Mouse (Mus musculus) layer of hippocampus, adult 9-11 months (tissue): ENCODE data around the gene Gm20388.
"Not testable (repeated sequence)": the region's sequence is repeated elsewhere in the genome, so short reads cannot be mapped to it uniquely, and the experiment has no call there.

Experiments used
- DNase-seq: peaks from one replicate; pipeline ENCODE4 v3.0.0; 2022

Gene Gm20388

GRCm38 (mm10) chr8:120347734-120348341, 437.2 kb downstream of the Gm20388 start:
- no peak for DNase-seq

GRCm38 (mm10) chr8:120348922-120349321, 438.3 kb downstream of the Gm20388 start:
- no peak for DNase-seq

DNA sequence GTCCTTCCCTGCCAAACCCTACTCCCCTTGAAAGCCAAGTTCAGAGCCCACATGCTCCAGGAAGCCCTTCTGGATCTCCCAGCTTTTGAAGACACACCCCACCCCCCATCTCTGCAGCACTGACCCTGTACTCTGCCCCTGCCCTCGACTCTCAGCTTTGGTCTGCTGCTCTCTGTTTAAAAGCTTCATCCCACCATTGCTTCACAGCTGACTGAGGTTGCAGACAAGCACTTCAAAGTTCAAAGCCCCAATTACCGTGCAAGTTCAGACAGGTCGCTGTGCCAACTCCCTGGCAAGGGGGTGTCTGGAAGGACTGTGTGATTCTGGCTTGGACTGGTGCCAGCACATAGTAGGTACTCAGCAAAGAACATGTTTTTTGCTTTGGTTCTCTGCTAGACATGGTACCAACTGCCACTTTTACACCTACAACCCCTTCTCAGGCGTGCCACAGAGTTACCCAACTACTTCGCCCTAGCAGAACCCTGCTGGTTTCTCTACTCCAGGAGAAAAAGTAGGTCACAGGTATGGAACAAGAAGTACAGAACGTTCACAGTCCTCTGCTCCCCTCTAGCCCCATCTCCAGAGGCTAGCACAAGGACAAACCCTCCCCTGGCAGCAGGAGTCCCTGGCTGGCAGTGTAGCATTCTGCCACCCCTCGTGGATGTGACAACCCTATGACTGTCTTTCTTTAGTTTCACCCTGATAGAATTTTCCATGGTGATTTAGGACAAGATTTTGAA, 440.9 kb downstream of the Gm20388 start:
- no peak for DNase-seq

- DNase-seq = peak; percentile 67
These were observed 441.5 kb downstream of the Gm20388 start for GRCm38 (mm10) chr8:120352096-120352495.

GRCm38 (mm10) chr8:120356067-120356466, 445.4 kb downstream of the Gm20388 start:
- no peak for DNase-seq

DNA sequence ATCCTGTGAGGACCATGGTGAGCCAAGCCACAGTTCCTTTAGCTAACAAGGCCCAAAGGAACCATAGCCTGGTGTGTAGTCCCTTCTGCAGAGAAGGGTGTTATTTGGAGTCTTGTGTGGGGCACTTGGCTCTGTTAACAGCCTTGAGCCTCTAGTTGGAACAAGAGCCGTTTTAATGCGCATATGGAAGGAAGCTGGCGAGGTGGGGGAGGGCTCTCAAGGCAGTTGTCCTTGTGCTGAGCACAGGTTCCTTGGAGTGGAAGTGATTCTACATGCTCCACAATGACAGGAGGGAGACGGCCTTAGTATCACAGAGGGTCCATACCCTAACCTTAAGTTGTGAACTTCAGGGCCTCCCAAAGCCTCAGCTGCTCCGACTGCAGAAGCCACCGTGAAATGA, 446.9 kb downstream of the Gm20388 start:
- DNase-seq = no peak

GRCm38 (mm10) chr8:120361301-120361700, 450.7 kb downstream of the Gm20388 start:
- peak; percentile 66 for DNase-seq

DNA sequence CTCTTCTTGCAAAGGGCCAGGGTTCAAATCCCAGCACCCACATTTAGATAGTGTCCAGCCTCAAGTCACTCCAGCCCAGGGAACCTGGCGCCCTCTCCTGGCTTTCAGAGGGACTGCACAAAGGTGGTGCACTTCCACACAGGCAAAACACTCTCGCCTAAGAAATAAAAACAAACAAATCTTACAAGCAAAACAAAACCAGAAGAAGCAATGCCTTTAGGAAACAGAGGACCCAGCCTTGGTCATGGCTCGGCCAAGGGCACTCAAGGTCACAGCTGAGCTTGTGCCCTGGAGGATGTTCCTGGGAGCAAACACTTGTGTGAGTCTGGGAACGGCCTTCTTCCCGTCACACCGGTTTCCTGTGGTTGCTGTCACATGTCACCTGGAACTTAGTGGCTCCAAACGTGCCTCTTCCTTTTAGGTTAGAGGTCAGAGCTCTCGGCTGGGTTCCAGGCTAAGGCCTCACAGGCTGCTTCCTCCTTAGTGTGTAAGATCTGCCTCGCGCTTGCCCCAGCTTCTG, 453.0 kb downstream of the Gm20388 start:
- no peak for DNase-seq

- DNase-seq = peak; percentile 45
These were observed 453.6 kb downstream of the Gm20388 start for GRCm38 (mm10) chr8:120364093-120364725.

- DNase-seq = no peak
These were observed 456.2 kb downstream of the Gm20388 start for GRCm38 (mm10) chr8:120366840-120367239.

DNA sequence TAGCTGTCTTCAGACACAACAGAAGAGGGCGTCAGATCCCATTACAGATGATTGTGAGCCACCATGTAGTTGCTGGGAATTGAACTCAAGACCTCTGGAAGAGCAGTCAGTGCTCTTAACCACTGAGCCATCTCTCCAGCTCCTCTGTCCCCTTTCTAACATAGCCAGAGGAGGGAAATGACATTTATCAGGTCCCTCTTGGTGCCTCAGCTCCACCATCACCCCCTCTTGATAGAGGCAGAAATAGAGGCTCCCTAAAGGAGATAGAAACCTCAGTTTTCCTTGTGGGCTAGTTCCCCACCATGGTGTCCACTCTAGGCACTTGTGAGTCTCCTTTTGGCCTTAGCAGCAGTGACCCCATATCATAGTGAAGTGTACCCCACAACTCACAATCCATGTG, 457.6 kb downstream of the Gm20388 start:
- not testable (repeated sequence) for DNase-seq

GRCm38 (mm10) chr8:120368814-120369649, 458.4 kb downstream of the Gm20388 start:
- peak; percentile 93 for DNase-seq

DNA sequence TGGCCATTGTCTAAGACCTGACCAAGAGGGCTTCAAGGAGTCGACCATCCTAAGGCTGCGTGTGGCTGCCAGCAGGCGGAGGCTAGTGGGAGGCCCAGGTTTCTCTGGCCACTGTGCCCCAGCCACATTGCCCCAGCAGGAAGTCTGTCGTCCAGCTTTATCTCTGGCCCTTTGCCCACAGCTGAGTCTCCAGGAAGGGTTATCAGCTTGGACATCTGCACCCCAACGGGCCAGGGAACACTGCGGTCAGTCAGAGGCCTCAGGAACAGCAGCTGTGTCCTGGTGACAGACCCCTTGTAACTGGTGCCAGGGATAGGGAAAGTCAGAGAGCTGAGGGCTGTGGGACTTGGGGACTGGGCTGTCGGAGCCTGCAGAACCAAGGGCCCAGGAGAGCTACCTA, 459.3 kb downstream of the Gm20388 start:
- DNase-seq = no peak

DNA sequence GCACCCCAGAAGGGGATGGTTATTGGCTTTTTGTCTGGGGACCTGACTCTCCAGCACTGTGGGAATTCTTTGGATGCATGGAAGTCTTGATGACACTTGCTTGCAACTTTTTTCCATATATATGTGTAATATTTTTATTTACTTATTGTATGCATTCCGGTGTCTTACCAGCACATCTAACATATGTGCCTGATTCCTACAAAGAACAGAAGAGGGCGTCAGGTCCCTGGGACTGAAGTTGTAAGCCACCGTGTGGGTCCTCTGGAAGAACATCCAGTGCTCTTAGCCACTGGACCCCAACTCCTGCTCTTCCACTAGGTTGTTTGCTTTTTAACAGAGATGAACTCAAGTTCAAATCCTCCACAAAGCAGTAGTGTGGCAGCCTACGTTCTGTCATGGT, 459.8 kb downstream of the Gm20388 start:
- no peak for DNase-seq

DNA sequence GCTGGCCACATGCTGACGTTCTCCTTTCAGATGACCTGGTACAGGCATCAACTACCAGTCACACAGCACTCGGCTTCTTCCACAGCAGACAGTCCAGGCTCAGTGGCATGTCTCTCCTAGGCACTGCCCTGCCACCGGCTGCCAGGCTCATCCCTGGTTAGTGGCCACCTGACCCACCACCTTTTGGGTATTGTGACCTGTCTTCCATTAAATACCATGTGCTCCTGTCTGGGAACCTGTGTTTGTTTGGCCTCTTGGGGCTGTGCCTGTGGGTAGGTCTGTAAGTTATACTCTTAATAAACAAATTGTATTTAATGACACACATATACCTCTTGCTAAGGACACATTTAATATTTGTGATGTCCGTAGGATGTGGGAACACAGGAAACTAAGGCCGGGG, 460.5 kb downstream of the Gm20388 start:
- DNase-seq = no peak

DNA sequence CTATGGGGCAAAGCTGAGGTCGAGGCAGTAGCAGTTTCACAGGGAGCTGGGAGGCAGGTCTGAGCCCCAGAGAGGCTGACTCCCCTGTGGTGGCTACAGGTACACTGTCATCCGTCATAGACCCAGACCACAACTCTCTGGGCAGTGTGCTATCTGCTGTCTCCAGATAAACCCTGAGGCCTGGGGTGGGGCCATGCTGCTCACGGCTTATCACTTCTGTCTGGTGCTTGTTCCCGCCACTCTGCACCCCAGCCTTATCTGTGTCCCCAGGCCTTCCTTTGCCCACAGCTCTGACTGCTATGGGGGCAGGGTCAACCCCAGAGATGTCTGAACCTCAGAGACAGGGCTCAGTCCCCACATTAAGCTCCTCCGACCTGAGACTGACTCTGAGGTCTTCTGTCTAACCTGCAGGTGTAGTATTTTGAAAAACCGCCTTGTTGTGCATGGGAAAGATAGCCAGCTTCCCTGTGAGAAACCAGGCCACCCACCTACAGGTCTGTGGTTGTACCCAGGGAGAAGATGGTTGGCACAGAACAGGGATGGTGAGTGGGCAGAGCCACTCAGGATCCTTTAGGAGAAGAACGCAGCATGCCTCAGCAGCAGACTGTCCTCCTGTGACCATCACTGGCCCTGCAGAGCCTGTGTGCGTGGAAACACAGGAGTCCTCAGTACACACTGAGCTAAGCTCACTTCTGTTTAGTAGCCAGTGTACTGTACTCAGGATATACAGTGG, 461.2 kb downstream of the Gm20388 start:
- DNase-seq = no peak

DNA sequence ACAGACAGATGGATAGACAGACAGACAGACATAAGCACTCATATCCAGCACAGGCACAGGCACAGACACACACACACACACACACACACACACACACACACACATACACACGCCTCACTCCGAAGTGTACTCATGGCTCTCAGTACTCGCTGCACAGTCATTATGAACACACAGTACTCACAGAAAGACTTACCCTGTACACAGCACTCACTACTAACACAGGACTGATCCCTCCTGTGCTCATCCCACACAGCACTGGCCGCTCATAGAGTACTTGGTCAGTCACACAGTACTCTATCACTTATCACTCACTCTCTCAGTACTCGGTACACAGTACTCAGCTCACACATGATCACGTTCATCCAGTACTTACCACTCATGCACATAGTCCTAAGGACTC, 462.0 kb downstream of the Gm20388 start:
- DNase-seq = no peak

- no peak for DNase-seq
These were observed 463.0 kb downstream of the Gm20388 start for GRCm38 (mm10) chr8:120373621-120374020.

- no peak for DNase-seq
These were observed 463.4 kb downstream of the Gm20388 start for GRCm38 (mm10) chr8:120374070-120374469.

- no peak for DNase-seq
These were observed 463.9 kb downstream of the Gm20388 start for GRCm38 (mm10) chr8:120374514-120374913.

DNA sequence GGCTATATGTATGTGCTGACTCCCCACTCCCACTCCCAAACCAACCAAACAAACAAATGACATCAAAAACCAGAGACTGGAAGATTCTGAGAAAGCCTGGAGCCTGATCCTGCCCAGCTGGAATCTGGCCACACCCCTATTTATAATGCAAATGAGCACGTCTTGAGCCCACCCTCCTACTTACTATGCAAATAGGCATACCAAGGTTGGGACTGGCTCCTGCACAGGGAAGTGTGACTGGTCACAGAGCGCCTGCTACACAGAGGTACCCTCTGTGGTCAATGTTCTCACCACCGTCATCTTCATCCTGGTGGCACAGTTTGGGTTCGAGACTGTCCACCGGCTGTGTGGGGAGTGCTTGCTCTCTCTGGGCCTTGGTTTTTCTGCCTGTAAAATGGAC, 464.5 kb downstream of the Gm20388 start:
- DNase-seq = no peak

GRCm38 (mm10) chr8:120376215-120376614, 465.6 kb downstream of the Gm20388 start:
- DNase-seq = no peak
